Mouse (Mus musculus) midbrain, embryonic 14.5 days (tissue): Measurements from ENCODE around the gene Gm15557. TPM values are rescaled to one million over a fixed set of nuclear protein-coding genes. Genes with fewer than 3 reads are reported as not detected.

ENCODE experiments used
- ATAC-seq: fragments of 200-750 bp; cut with Nextera tagmentation; 2 replicates; pipeline ENCODE4 v1.8.0; 2017; ENCODE audit warnings: moderate number of reproducible peaks, moderate library complexity; ENCODE audit not compliant: low FRiP score, low TSS enrichment
- DNase-seq: peaks from one replicate; pipeline ENCODE4 v3.0.0-alpha.2; 2015
- H3K27ac ChIP-seq: fragments of 300-500 bp; sonication (generic); replicated peaks from 2 replicates; pipeline ENCODE4 v1.5.1; 2014; ENCODE audit warnings: mild to moderate bottlenecking, low read depth, low read length, moderate library complexity
- H3K27me3 ChIP-seq: fragments of 300-500 bp; sonication (generic); 2 replicates; pipeline ENCODE4 v1.6.1; 2014; ENCODE audit warnings: low read length, control low read depth, mixed read lengths; ENCODE audit not compliant: control insufficient read depth, insufficient read depth
- H3K36me3 ChIP-seq: fragments of 300-500 bp; sonication (generic); 2 replicates; pipeline ENCODE4 v1.6.1; 2014; ENCODE audit warnings: low read length, control low read depth; ENCODE audit not compliant: control insufficient read depth, insufficient read depth
- H3K4me1 ChIP-seq: fragments of 300-500 bp; sonication (generic); 2 replicates; pipeline ENCODE4 v1.6.1; 2014; ENCODE audit warnings: mild to moderate bottlenecking, antibody characterized with exemption, low read length, control low read depth; ENCODE audit not compliant: control insufficient read depth, insufficient read depth
- H3K4me2 ChIP-seq: fragments of 300-500 bp; sonication (generic); 2 replicates; pipeline ENCODE4 v1.6.1; 2014; ENCODE audit warnings: mild to moderate bottlenecking, low read length, moderate library complexity
- H3K4me3 ChIP-seq: fragments of 300-500 bp; sonication (generic); replicated peaks from 2 replicates; pipeline ENCODE4 v1.5.1; 2014; ENCODE audit warnings: low read depth, low read length
- H3K9ac ChIP-seq: fragments of 300-500 bp; sonication (generic); replicated peaks from 2 replicates; pipeline ENCODE4 v1.6.1; 2014; ENCODE audit warnings: mild to moderate bottlenecking, low read length, moderate library complexity
- H3K9me3 ChIP-seq: fragments of 300-500 bp; sonication (generic); 2 replicates; pipeline ENCODE4 v1.6.1; 2016; ENCODE audit warnings: low read length, control low read depth, mixed read lengths; ENCODE audit not compliant: control insufficient read depth
- WGBS: fragments of 180-500 bp; shearing (Covaris S2); extraction: QIAGEN DNeasy Blood & Tissue Kit; methylation state at CpG from one replicate; pipeline ENCODE4 v1.1.7; 2014; 5-methylcytosine and 5-hydroxymethylcytosine counted together
- polyA plus RNA-seq: library from polyadenylated mRNA; unstranded; fragments of >200 nt; fragmentation: Nextera tagmentation; extraction: Ambion mirVana; gene quantifications from 2 replicates; pipeline ENCODE4 v1.2.1, GENCODE M21; 2014

Gm15557 gene
- polyA plus RNA-seq, 1 experiment from 2014 or later: not detected

DNA sequence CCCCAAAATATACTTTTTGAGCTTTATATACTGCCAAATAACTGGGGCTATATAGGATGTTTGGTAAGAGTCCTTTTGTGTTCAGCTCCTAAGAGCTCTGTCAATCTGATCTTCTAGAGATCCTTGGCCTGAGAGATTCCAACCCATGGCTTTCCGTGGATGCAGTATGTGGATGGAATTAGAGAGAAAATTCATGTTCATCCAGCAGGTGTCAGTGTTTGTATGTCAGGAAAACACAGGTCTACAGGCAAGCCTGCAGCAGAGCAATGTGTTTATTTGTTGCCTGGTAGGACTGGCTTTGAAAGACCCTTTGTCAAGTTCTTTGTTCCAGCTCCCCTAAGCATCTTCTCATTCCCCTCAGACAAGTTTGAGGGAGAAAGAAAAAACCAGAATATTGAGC lies 22.5 kb downstream of the Gm15557 start:
- H3K9me3 ChIP-seq: no peaks in the 10 kb centered on the region
- H3K27me3 ChIP-seq: no peaks in the 10 kb centered on the region
- H3K4me2 ChIP-seq: no peak overlapping the region
- H3K27ac ChIP-seq: no peak overlapping the region
- DNase-seq (peak; percentile 78), ATAC-seq (no peak)
- WGBS: 42% methylated on average over 1 of the region's 1 CpGs
- no peaks in the 10 kb centered on the region for H3K4me1 ChIP-seq
- H3K36me3 ChIP-seq: peaks cover 47% of the 10 kb centered on the region
- no peak overlapping the region for H3K4me3 ChIP-seq
- H3K9ac ChIP-seq: no peak overlapping the region

- Histone ChIP-seq H3K9me3 (no peaks in the 10 kb centered on the region), H3K4me2 (no peak overlapping the region), H3K36me3 (peaks cover 88% of the 10 kb centered on the region), H3K27me3 (no peaks in the 10 kb centered on the region), H3K27ac (no peak overlapping the region), H3K9ac (no peak overlapping the region), H3K4me1 (no peaks in the 10 kb centered on the region), H3K4me3 (no peak overlapping the region)
- 83% methylated on average over 6 of the region's 6 CpGs for WGBS
- ATAC-seq (no peak), DNase-seq (no peak)
Measured at GRCm38 (mm10) chr2:155973348-155973747, 32.8 kb downstream of the Gm15557 start.

- H3K4me1 ChIP-seq: no peaks in the 10 kb centered on the region
- peak; percentile 4 for DNase-seq
- H3K4me2 ChIP-seq: no peak overlapping the region
- WGBS: 82% methylated on average over 14 of the region's 14 CpGs
- H3K27me3 ChIP-seq: no peaks in the 10 kb centered on the region
- H3K27ac ChIP-seq: no peak overlapping the region
- H3K4me3 ChIP-seq: no peak overlapping the region
- no peaks in the 10 kb centered on the region for H3K9me3 ChIP-seq
- no peak overlapping the region for H3K9ac ChIP-seq
- no peak for ATAC-seq
- peaks cover 85% of the 10 kb centered on the region for H3K36me3 ChIP-seq
Measured at GRCm38 (mm10) chr2:155974087-155974731, 33.7 kb downstream of the Gm15557 start.

DNA sequence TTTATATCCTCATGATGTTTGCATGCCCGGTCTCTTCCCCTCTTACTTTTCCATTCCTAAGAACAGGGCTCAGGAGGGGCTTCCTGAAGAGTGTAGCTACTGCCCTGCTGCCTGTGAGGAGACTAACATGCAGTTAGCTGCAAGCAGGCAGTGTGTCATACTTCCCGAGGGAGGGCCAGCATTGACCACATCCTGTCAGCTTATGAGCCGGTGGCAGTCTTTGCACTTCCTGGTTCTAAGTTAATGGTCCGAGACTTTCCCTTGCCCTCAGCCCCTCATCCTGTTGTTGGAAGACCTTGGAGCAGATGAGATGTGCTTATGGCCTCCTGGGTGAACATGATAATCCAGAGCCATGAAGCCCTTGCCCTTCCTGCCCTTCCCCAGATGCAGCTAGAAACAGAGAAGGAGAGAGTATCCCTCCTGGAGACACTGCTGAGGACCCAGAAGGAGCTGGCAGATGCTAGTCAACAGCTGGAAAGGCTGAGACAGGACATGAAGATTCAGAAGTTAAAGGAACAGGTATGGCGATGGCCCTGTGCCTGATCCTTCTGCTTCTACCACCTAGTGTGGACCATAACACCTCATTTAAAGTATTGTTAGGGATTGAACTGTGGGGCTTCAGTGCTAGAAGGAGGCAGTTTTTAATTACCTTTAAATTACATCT lies 38.9 kb downstream of the Gm15557 start:
- H3K4me2 ChIP-seq: no peak overlapping the region
- H3K4me3 ChIP-seq: no peak overlapping the region
- DNase-seq (no peak), ATAC-seq (no peak)
- WGBS: 90% methylated on average over 5 of the region's 5 CpGs
- no peaks in the 10 kb centered on the region for H3K9me3 ChIP-seq
- H3K36me3 ChIP-seq: peaks cover 90% of the 10 kb centered on the region
- no peaks in the 10 kb centered on the region for H3K4me1 ChIP-seq
- H3K9ac ChIP-seq: no peak overlapping the region
- H3K27ac ChIP-seq: no peak overlapping the region
- no peaks in the 10 kb centered on the region for H3K27me3 ChIP-seq

GRCm38 (mm10) chr2:155985776-155986175 lies 45.2 kb downstream of the Gm15557 start:
- H3K9me3 ChIP-seq: no peaks in the 10 kb centered on the region
- H3K4me1 ChIP-seq: no peaks in the 10 kb centered on the region
- 92% methylated on average over 7 of the region's 7 CpGs for WGBS
- no peak overlapping the region for H3K9ac ChIP-seq
- no peaks in the 10 kb centered on the region for H3K27me3 ChIP-seq
- H3K4me2 ChIP-seq: no peak overlapping the region
- DNase-seq (no peak), ATAC-seq (no peak)
- H3K4me3 ChIP-seq: no peak overlapping the region
- peaks cover 98% of the 10 kb centered on the region for H3K36me3 ChIP-seq
- H3K27ac ChIP-seq: no peak overlapping the region

DNA sequence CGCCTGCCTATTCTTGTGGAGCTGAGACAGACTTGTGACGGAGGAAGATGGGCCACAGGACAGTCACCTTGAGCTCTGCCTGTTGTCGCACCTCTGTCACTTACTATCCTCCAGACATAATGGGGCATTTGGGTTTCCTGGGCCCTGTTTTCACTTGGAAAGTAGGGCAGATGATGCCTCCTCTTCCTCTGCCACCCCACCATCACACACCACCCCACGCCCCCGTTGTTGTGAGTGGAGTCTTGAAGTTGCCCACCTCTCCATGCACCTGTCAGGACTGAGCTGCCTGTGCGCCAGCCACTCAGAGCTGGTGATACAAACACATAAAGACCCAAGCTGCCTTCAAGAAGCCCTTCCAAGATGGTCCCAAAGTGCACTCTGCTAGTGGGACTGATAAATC lies 46.6 kb downstream of the Gm15557 start:
- no peaks in the 10 kb centered on the region for H3K9me3 ChIP-seq
- H3K27ac ChIP-seq: no peak overlapping the region
- no peaks in the 10 kb centered on the region for H3K4me1 ChIP-seq
- no peaks in the 10 kb centered on the region for H3K27me3 ChIP-seq
- ATAC-seq: no peak
- H3K36me3 ChIP-seq: peaks cover 98% of the 10 kb centered on the region
- WGBS: 97% methylated on average over 6 of the region's 6 CpGs
- no peak for DNase-seq
- H3K4me3 ChIP-seq: no peak overlapping the region
- no peak overlapping the region for H3K9ac ChIP-seq
- H3K4me2 ChIP-seq: no peak overlapping the region

GRCm38 (mm10) chr2:155989085-155989484 lies 48.6 kb downstream of the Gm15557 start:
- Histone ChIP-seq H3K27me3 (no peaks in the 10 kb centered on the region), H3K4me2 (no peak overlapping the region), H3K9ac (no peak overlapping the region), H3K27ac (no peak overlapping the region), H3K4me1 (no peaks in the 10 kb centered on the region), H3K9me3 (no peaks in the 10 kb centered on the region), H3K4me3 (no peak overlapping the region), H3K36me3 (peaks cover 98% of the 10 kb centered on the region)
- DNase-seq: no peak
- no peak for ATAC-seq
- WGBS: 78% methylated on average over 4 of the region's 4 CpGs

DNA sequence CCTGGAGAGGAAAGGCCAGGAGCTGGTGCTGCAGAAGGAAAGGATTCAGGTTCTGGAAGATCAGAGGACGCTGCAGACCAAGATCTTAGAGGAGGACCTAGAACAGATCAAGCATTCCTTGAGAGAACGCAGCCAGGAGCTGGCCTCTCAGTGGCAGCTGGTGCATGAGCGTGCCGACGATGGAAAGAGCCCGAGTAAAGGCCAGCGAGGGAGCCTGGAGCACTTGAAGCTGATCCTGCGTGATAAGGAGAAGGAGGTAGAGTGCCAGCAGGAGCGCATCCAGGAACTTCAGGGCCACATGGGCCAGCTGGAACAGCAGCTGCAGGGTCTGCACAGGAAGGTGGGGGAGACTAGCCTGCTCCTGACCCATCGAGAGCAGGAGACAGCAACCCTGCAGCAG lies 50.6 kb downstream of the Gm15557 start:
- 95% methylated on average over 10 of the region's 10 CpGs for WGBS
- ATAC-seq: no peak

DNA sequence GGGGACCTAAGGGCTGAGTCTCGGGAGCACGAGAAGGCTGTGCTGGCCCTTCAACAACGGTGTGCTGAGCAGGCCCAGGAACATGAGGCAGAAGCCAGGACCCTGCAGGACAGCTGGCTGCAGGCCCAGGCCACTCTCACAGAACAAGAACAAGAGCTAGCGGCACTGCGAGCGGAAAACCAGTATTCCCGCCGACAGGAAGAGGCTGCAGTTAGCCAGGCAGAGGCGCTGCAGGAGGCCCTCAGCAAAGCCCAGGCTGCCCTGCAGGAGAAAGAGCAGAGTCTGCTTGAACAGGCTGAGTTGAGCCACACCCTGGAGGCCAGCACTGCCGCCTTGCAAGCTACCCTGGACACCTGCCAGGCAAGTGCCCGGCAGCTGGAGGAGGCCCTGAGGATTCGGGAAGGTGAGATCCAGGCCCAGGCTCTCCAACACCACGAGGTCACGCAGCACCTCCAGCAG lies 51.4 kb downstream of the Gm15557 start:
- peak; percentile 12 for DNase-seq
- H3K4me1 ChIP-seq: no peaks in the 10 kb centered on the region
- no peaks in the 10 kb centered on the region for H3K9me3 ChIP-seq
- H3K9ac ChIP-seq: no peak overlapping the region
- H3K27me3 ChIP-seq: no peaks in the 10 kb centered on the region
- peaks cover 100% of the 10 kb centered on the region for H3K36me3 ChIP-seq
- H3K4me2 ChIP-seq: no peak overlapping the region
- ATAC-seq: no peak
- H3K4me3 ChIP-seq: no peak overlapping the region
- WGBS: 83% methylated on average over 14 of the region's 14 CpGs
- no peak overlapping the region for H3K27ac ChIP-seq

More for the DNA sequence above, 50.6 kb downstream of the Gm15557 start:
- Histone ChIP-seq H3K9me3 (no peaks in the 10 kb centered on the region), H3K4me1 (no peaks in the 10 kb centered on the region), H3K9ac (no peak overlapping the region), H3K4me3 (no peak overlapping the region), H3K36me3 (peaks cover 98% of the 10 kb centered on the region), H3K4me2 (no peak overlapping the region), H3K27me3 (no peaks in the 10 kb centered on the region), H3K27ac (no peak overlapping the region)
- no peak for DNase-seq
